Mouse (Mus musculus) heart, postnatal 36 days (tissue): ENCODE results near the gene Tkfc. TPM values are rescaled to one million over a fixed set of nuclear protein-coding genes. Genes with fewer than 3 reads are reported as not detected.
"Not testable (repeated sequence)": the region's sequence is repeated elsewhere in the genome, so short reads cannot be mapped to it uniquely, and the experiment has no call there.

Experiments used
- DNase-seq, 2 experiments: peaks; one replicate each; pipeline ENCODE4 v3.0.0; 2021 to 2022
- intact Hi-C: fragments of 180-260 bp; cut with DNase I; formaldehyde crosslinking; loops from one replicate; pipeline ENCODE4 v1.15.1; 2025
- total RNA-seq, 2 experiments: library from RNA; stranded (reverse); gene quantifications; 2 replicates each; pipeline ENCODE4 v1.2.3; 2021

Gene Tkfc
- total RNA-seq, 2 experiments from 2014 or later = 9.0 to 9.2 TPM

DNA sequence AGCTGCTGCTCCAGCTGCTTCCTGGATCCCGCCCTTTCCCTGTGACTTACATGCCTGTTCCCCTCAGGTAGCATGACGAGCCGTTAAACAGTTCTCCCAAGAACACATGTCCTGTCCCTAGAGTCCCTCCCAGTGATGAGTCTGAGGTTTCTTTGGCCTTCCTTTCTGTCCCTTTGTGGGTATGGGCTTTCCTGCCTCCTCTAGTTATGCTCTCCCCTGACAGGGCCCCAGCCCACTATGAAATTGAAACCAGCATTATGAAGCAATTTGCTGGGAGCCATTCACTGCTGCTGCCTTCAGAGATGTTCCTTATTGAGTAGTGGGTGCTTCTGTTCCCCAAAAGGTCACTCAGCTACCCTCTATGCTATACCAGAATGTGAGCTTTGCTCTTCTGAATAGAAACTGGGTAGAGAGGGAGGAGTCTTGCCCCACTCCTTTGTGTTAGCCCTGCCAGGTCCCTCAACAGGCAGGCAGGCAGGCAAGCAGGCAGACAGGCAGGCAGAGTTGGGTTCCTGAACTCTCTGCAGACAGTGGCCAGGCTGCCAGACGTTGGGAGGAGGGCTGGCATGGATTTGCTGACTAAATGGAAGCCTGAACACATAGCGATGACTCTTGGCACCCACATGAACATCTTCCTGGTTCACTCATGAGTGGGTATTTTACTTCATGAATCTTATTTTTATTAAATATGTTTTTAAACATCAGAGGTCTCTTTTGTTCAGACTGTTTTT is 16.2 kb downstream of the Tkfc start:
- intact Hi-C loops = no loop called here
- DNase-seq = no peak

DNA sequence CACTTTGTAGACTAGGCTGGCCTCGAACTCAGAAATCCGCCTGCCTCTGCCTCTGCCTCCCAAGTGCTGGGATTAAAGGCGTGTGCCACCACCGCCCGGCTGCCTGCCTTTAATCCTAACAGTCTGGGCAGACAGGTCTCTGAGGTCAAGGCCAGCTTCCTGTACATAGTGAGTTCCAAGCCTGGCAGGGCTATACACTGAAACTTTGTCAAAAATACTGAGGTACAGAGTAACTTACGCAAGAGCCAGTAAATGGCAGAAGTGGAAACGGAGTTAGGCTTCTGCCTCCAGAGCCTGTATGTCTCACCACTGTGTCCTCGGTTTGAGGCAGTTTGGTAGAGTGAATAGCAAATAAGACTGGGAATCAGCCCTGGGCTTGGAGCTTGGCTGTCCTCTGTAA is 18.2 kb downstream of the Tkfc start:
- intact Hi-C loops = no loop called here

DNA sequence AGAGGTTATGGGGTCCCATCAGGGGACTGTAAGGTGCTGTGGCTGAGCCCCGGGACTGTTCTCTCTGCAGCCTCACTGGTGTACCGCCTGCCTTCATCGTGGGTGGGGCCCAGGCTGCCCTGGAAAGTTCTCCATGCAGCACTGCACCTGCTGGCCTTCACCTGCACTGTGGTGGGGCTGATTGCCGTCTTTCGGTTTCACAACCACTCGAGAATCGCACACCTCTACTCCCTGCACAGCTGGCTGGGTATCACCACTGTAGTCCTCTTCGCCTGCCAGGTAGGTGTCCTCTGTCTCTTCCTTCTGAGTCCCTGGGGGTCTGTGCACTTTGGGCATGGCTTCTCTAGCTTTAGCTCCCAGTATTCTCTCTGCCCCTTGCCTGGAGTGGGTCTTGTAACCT is 20.3 kb downstream of the Tkfc start:
- no peak for DNase-seq
- intact Hi-C loops = no loop called here

More for the DNA sequence above, 18.2 kb downstream of the Tkfc start:
- DNase-seq = no peak

DNA sequence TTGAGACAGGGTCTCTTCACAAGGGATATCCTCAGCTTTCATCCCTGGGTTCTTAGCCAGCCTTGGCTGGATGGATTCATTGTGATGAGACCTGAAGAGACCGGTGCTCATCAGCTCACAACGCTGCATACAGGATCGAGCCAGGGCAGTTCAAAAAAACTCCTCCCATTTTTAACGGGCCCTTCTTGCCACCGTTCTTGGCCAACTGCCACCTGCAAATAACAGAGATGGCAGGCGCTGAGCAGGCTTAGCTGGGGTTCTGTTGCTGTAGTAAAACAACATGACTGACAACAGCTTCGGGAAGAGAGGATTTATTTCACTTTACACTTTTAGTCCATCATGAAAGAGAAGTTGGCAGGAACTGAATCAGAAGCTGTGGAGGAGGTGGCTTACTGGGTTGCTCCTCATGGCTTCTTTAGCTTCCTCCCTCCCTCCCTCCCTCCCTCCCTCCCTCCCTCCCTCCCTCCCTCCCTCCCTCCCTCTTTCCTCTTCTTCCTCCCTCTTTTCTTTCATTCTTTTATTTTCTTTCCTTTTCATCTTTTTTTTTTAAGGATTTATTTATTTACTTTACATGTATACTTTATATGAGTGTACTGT is 21.8 kb downstream of the Tkfc start:
- intact Hi-C loops = no loop called here
- DNase-seq = no peak

DNA sequence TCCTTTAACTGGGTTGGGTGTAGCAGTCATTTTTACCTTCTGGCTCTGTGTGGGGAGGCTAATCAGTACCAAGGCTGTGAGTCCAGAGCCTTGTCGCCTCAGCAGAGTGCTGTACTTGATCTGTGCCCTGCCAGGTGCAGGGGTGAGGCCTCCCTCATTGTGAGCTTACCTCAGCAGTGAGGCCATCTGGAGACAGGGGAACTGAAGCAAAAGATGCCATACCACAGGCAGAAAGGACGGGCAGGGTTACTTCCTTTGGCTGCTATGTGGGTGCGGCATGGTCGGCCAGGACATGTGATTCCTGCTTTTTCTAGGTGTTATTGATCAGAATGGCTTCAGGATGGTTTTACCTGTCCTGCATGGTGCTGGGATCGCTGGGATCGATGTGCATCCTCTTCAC is 23.5 kb downstream of the Tkfc start:
- no peak for DNase-seq
- intact Hi-C loops = no loop called here

DNA sequence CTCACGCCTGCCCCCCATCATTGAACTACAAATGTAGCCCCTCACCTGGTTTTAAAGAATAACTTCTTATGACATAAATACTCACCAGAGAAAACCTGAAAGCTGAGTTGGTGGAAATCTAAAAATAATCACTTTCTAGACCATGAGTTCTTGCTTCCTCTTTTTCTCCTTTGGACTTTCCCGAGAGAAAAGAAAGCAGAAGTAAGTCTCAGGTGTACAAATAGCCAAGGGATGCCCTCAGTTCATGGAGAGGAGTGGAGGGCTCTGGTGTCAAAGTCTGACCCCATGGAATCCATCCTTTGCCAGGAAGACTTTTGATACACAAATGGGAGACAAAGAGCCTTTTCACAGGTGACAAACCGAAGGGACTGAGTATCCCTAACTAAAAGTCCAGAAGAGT is 24.7 kb downstream of the Tkfc start:
- intact Hi-C loops = no loop called here
- no peak for DNase-seq

DNA sequence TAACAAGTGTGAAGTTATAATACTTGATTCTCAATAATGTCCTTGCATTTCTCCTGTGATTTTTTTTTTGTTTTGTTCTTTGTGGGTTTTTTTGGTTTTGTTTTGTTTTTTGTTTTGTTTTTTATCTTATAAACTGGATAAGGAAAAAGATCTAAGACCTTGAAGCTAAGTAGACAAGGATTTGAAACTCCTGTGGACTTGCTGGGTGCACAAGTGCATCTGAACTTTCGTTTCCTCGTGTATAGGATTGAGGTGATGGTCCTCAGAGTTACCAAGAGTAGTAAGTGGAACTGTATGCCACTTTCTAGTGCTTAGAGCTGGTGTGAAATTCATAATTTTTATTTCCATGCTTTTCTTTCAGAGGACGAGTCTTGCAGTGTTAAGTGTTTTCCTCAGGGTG is 25.4 kb downstream of the Tkfc start:
- intact Hi-C loops = no loop called here
- DNase-seq = no peak

DNA sequence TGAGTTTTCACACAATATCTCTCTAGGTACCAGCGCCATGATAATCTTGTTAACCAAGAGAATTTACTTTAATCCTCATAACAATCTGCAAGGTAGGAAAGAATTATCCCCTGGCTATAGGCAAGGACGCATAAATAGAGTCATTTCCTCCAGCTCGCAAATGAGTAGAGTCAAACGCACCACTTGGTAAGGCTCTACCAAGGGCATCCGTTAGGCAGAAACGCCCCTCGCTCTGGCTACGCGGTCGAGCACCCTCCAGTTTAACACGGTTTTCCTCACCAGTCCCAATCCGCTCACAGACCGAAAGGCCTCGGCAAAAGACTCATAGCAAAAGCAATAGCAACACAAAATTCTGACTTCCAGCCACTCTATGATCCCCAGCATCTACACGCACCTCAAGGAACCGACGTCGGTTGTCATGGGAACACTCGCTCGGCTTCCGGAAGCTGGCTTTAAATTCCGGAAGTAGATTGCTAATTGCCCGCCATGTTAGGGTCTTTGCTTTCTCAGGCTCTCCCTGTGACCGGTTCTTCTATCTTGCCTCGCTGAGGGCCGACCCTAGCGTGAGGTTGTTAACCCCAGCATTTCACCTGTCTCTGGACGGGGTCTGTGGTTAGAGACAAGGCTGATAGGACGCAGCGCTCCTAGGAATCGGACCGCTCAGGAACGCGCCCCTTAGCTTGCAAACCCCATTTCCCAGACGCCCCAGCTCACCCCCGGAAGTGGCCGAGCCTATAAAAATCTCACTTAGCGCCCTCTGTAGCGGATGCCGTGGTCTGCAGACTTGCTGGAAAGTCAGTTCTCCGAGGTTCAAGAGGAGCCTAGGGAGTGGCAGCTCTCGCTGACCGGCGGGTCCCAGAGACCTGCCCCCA is 28.5 kb downstream of the Tkfc start, which contains the start of the genes Cyb561a3 and Tmem138:
TSS of gene Cyb561a3 (plus strand) at position 483 of the 872 bp plus-strand sequence.
TSS of gene Tmem138 (minus strand) at position 673 of the 872 bp plus-strand sequence.
- intact Hi-C loops = loop anchor here (1.0 to 2.0 kb wide), 3 partner anchors 21 to 54 kb away; partner anchors contain the start of gene Tmem216
- DNase-seq = peak; percentile 90 to 95

DNA sequence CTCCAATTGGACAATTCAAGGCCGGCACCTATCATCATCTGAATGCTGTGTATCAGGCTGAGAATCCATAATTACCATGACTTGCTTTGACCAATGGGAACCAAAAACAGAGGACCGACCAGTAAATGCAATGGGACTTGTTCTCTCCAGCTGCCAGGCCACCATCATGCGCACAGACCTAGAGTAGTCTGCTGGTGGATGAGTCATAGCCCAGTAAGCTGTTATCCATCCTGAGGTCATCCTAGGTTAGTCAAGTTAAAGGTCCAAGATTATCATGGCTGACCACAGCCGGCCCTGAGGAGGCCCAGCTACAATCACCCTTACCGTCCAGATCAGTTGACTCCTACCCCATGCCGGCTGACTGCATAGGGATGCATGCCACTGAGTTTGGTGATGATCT is 35.8 kb downstream of the Tkfc start:
- no peak for DNase-seq
- intact Hi-C loops = no loop called here

DNA sequence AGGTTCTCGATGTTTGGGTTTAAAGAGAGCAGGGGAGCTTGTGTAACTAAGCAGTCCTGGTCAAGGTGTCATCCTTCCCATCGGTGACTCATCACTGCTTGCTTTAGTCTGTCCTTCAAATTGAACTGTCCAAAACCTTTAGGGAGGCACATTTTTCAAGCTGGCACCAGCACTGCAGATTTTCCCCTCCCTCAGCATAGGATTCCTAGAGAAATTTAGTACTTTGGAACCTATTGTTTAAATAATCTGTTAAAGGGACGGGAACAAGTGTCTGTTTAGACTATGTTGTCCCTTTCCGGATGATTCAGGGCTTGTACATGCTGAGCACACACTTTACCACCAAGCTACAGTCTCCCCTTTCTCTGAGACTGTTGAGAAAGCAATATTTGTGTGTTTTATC is 40.2 kb downstream of the Tkfc start:
- no peak for DNase-seq
- intact Hi-C loops = no loop called here

DNA sequence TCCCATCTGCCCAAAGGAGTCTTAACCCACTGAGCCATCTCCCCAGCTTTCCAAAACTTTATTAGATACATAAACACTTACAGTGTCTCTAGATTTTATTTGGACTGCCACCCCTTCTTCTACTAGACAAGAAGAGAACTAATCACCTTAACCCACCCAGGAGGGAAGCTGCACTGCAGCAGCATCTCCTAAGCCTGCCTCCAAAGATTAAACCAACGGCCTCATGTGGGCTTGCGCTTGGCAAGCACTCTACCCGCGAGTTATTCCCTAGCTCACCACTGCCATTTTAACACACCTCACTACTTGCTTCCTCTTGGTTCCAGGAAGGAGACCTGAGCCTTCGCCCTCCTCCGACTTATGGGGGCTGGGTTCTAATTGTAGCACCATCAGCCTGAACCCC is 41.2 kb downstream of the Tkfc start:
- no peak for DNase-seq
- intact Hi-C loops = no loop called here

DNA sequence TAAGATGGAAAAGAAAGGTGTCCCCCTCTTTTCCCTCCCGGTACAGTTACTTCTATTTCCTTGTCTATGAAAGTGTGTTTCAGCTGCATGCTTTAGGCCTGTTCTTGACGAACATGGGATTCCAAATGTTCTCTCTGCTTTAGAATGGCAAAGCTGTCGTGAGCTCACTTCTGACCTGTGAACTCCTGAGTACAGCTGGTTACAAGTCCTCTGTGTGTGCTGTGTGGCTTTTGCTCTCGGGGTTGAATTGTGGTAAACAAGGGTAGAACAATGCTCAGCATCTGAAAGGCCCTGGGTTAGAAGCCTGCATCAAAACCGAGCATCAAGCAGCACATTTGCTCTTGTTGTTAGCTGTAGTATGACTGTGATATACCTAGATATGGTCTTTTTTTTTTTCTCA is 43.1 kb downstream of the Tkfc start:
- intact Hi-C loops = no loop called here
- DNase-seq = no peak

DNA sequence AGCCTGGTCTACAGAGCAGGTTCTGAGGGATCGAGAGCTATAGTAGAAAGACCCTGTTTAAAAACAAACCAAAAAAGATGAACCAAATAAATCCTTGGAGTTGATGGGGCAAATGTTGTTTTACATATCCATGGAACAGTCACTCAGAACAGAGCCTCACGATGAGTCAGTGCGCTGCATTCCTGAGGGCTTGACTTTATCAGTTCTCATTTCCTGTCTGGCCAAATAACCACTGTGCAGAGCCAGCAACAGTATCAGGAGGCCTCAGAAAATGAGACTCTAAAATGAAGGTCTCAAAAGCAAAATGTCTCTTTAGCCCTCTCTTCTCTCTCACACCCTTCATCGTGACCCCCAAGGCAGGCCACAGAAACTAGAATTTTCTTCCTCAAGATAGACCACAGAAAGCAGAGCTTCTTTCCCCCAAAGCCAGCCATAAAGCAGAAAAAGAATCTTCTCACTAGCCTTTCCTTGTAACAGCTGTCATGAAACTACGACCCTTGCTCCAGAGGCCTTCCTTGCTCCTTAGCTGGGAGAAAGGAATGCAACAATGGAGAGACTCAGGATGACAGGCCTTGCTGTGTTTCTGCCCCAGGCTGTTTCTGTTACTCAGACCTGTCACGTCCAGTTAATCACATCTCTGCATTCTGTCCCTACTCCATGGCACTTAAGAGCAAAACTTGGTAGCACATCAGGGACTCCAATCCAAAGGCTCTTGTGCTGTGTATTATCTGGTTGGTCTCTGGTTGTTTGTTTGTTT is 43.7 kb downstream of the Tkfc start:
- intact Hi-C loops = no loop called here
- DNase-seq = peak; percentile 33 to 51

DNA sequence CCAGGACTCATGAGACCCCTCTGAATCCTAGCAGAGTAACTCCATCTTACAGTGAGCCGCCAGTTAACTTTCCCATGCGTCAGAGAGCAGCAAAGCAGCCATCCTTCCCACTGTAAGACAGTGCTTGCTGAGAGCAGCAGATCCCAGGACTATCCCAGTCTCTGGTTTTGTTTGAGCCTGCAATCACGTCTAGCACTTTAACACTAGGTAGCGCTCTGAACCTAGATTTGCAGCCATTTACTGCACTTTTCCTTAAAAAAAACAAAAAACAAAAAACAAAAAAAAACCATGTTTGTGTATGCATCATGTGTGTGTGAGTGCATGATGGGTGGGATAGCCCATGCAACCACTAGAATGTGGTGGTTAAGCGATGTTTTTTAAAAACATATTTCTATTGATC is 45.3 kb downstream of the Tkfc start:
- no peak for DNase-seq
- intact Hi-C loops = no loop called here

DNA sequence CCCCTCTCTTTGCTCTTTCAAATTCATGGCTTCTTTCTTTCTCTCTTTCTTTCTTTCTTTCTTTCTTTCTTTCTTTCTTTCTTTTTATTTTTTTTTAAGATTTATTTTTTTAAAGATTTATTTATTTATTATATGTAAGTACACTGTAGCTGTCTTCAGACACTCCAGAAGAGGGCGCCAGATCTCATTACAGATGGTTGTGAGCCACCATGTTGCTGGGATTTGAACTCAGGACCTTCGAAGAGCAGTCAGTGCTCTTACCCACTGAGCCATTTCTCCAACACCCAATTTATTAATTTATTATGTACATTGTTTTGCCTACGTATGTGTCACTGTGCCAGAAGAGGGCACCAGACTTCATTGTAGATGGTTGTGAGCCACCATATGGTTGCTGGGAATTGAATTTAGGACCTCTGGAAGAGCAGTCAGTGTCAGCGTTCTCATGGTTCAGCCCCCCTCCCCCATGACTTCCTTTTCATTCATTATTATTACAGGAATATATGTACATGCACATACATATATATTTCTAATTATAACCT is 47.5 kb downstream of the Tkfc start:
- intact Hi-C loops, DNase-seq: not testable (repeated sequence)

DNA sequence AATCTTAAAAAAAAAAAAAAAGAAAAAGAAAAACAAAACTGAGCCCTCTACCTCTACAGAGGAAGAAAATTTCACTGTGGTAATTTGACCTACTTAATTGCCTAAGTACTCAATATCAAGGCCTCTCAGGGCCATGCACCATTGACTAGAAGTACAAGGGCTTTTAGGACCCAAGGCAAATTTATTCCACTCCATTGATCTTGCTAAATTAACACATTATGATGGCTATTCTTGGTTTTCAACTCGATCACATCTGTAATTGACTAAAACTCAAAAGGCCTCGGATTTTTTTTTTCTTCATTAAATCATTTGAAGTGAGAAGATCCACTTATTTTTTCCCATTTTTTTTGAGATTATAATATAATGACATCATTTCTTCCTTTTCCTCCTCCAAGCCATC is 48.0 kb downstream of the Tkfc start:
- intact Hi-C loops = no loop called here
- no peak for DNase-seq

DNA sequence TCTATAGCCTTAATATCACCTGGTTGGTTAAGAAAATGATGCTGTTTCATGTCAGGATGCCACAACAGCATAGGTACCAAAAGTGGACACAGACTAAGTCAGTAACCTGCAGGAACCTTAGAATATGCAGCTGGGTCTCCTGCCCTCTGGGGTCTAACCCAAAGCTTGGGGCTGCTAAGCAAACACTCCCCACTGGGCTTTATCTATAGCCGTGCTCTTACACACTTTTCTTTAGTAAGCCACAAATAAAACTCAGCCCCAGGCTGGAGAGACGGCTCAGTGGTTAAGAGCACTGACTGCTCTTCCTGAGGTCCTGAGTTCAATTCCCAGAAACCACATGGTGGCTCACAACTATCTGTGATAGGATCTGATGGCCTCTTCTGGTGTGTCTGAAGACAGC is 48.5 kb downstream of the Tkfc start:
- intact Hi-C loops = no loop called here
- DNase-seq = no peak

DNA sequence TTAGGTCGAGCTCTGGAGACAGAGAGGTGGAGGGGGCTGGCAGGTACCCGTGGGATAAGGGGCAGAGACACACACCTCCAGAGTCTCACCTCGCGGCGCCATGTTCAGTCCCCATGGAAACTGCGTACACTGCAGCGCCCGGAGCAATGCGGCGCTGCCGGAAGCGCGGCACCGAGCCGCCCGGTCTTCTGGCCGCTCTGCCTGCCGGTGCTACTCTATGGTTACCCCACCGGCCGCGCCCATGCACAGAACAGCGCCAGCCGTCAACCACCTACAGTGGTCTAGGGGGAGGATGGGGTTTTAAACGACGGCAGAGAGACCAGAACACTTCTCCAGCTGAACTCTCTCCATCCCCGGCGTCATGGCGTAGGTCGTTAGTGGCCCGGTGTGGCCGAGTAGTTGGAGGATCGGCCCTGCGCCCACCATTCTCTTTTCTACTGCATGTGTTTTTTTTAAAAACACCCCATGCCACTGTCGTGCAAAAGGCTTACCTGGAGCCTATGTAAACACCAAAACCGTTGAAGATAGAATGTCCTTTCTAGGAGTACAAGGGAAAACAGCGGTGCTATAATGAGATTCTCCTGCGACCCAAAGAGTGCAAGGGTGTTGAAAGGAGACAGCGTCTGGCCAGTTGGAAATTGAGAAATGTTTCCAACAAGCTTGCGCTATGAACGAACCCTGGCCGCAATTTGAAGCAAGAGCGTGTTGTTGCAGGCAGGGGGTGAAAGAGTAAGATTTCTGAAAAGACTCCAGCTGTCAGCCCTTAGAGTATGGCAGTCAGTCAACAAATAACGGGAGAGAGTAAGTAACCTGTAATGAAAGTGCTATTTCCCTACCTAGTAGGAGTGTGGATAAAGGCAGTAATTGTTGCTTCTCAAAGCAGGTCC is 49.6 kb downstream of the Tkfc start, which contains the start of gene Tmem216:
TSS of gene Tmem216 (minus strand) at position 615 of the 887 bp plus-strand sequence.
- intact Hi-C loops = loop anchor here (1.0 to 2.0 kb wide), 3 partner anchors 21 to 49 kb away; partner anchors contain the start of genes Cpsf7, Cyb561a3, Ddb1 and Tkfc
- DNase-seq = peak; percentile 84 to 88

DNA sequence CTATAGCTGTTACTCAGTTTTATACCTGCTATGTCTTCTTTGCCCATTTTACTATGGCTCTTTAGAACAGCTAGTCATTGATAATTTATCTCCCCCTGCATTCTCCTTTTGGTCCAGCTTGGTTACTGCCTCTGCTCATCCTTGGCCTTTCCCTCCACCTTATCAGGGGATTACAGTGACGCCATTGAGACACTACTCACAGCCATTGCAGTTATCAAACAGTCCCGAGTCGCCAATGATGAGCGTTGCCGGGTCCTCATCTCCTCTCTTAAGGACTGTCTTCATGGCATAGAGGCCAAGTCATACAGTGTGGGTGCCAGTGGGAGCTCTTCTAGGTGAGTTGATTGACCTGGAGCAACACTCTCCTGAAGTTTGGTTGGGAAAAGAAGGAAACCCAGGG is 66.0 kb downstream of the Tkfc start:
- DNase-seq = no peak
- intact Hi-C loops = no loop called here
